In the genomic region with DNA sequence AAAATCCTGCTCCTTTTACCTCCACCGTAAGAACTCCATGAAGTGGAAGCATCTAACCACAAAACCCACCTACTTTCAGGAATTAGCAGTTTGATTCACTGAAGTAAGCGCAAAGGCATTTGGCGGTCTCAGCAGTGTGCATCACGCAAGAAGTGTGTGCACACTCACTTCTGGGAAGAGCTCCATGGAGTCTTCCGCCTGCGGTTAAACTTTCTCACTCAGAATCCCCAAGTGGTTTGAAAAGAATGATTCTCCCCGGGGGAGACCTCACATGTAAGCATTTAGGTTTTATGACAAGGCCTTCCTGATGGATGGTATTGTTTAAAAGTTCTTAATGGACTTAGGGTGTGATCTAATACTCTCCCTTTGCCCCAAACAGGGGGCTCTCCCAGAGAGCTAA, we compare ENCODE assay signal across 13 mouse cellular contexts.
DNase-seq lines count a peak whose midpoint lies in the region; ATAC-seq and TF ChIP-seq lines count a peak whose summit lies in the region.
"Had no signal": no experiment of that assay in that cellular context is flagged by ENCODE, and none has a peak within 500 bp of the region (broad histone marks: within the 10 kb centered on the region; RNA-seq: fewer than 3 reads in every experiment).

No protein-coding gene starts in this region.

- H3K36me3 ChIP-seq in lung, embryonic 14.5 days (ENCODE audit: insufficient read depth): peaks cover 19% of the 10 kb centered on the region
- H3K36me3 ChIP-seq in embryonic facial prominence, embryonic 15.5 days: peaks cover 13% of the 10 kb centered on the region; the same call in 1 of the 2 replicates
- peaks cover 4% of the 10 kb centered on the region; the same call in 1 of the 2 replicates for H3K36me3 ChIP-seq in stomach, embryonic 15.5 days
- H3K36me3 ChIP-seq: midbrain, embryonic 12.5 days; neural tube, embryonic 13.5 days had no signal

- no peak for ATAC-seq in lung, embryonic 14.5 days (ENCODE audit: insufficient read depth)
- ATAC-seq in embryonic facial prominence, embryonic 15.5 days (ENCODE audit: insufficient number of reproducible peaks, low FRiP score, low TSS enrichment, low read depth): no peak
- ATAC-seq in stomach, embryonic 15.5 days (ENCODE audit: insufficient read depth, low FRiP score, low read depth): no peak

- H3K4me3 ChIP-seq in gastrocnemius, adult 2 months: no peak overlapping the region
- no peak overlapping the region for H3K4me3 ChIP-seq in lung, embryonic 14.5 days (ENCODE audit: low read depth, low read length)
- no peak overlapping the region for H3K4me3 ChIP-seq in embryonic facial prominence, embryonic 15.5 days (replicated peaks)
- H3K4me3 ChIP-seq in stomach, embryonic 15.5 days (replicated peaks): no peak overlapping the region
- H3K4me3 ChIP-seq: liver, embryonic 13.5 days; midbrain, embryonic 12.5 days; neural tube, embryonic 13.5 days had no signal

- no peaks in the 10 kb centered on the region for H3K27me3 ChIP-seq in lung, embryonic 14.5 days (ENCODE audit: insufficient read depth, low read length)
- H3K27me3 ChIP-seq in embryonic facial prominence, embryonic 15.5 days: no peaks in the 10 kb centered on the region
- no peaks in the 10 kb centered on the region for H3K27me3 ChIP-seq in stomach, embryonic 15.5 days (replicated peaks)
- H3K27me3 ChIP-seq: liver, embryonic 13.5 days; midbrain, embryonic 12.5 days; neural tube, embryonic 13.5 days had no signal

- H3K4me1 ChIP-seq in lung, embryonic 14.5 days (ENCODE audit: insufficient read depth): peaks cover 18% of the 10 kb centered on the region; the same call in 1 of the 2 replicates
- peaks cover 72% of the 10 kb centered on the region for H3K4me1 ChIP-seq in embryonic facial prominence, embryonic 15.5 days
- H3K4me1 ChIP-seq in stomach, embryonic 15.5 days: peaks cover 15% of the 10 kb centered on the region; the same call in 1 of the 2 replicates

- no peaks in the 10 kb centered on the region for H3K9me3 ChIP-seq in lung, embryonic 14.5 days (ENCODE audit: low read depth, low read length)
- no peaks in the 10 kb centered on the region for H3K9me3 ChIP-seq in embryonic facial prominence, embryonic 15.5 days (replicated peaks)
- H3K9me3 ChIP-seq in stomach, embryonic 15.5 days: no peaks in the 10 kb centered on the region
- H3K9me3 ChIP-seq: liver, embryonic 13.5 days; midbrain, embryonic 12.5 days; neural tube, embryonic 13.5 days had no signal

- 44% methylated on average over 7 of the region's 7 CpGs for WGBS in lung, embryonic 14.5 days
- WGBS in embryonic facial prominence, embryonic 15.5 days: 47% methylated on average over 7 of the region's 7 CpGs
- WGBS in stomach, embryonic 15.5 days: 38% methylated on average over 7 of the region's 7 CpGs

- peak; percentile 40 for DNase-seq in gastrocnemius, adult 2 months
- DNase-seq in gastrocnemius, postnatal 36 days: no peak
- DNase-seq in lung, embryonic 14.5 days: peak; percentile 62
- DNase-seq in lung, postnatal 14 days: no peak
- no peak for DNase-seq in left cerebral cortex, postnatal 14 days (ENCODE audit: low spot score in 2 of 2)
- no peak for DNase-seq in embryo, embryonic 9.5 days (ENCODE audit: extremely low spot score)
- DNase-seq: adrenal gland, postnatal 14 days; cerebellum, adult 2 months; liver, embryonic 13.5 days had no signal

- peak overlapping the region; percentile 68 for H3K27ac ChIP-seq in gastrocnemius, adult 2 months
- H3K27ac ChIP-seq in lung, embryonic 14.5 days (ENCODE audit: low read depth): peak overlapping the region; percentile 32; the same call in 1 of the 2 replicates
- H3K27ac ChIP-seq in embryonic facial prominence, embryonic 15.5 days (replicated peaks): peak overlapping the region; percentile 78
- peak overlapping the region; percentile 41 for H3K27ac ChIP-seq in stomach, embryonic 15.5 days
- H3K27ac ChIP-seq: liver, embryonic 13.5 days; midbrain, embryonic 12.5 days; neural tube, embryonic 13.5 days had no signal

- H3K4me2 ChIP-seq in lung, embryonic 14.5 days: no peak overlapping the region
- H3K4me2 ChIP-seq in embryonic facial prominence, embryonic 15.5 days (replicated peaks): no peak overlapping the region
- no peak overlapping the region for H3K4me2 ChIP-seq in stomach, embryonic 15.5 days
- H3K4me2 ChIP-seq: liver, embryonic 13.5 days; midbrain, embryonic 12.5 days; neural tube, embryonic 13.5 days had no signal

- no peak for TF ChIP-seq CTCF in gastrocnemius, adult 2 months (IDR thresholded peaks at IDR 0.05)
- TF ChIP-seq CTCF in lung, embryonic 14.5 days (IDR thresholded peaks at IDR 0.05; ENCODE audit: low read depth): no peak

- intact Hi-C loops in gastrocnemius, adult 2 months (cut with DNase I): loop anchor here (10.0 kb wide), 1 partner anchor 160 kb away; the partner anchor contains the start of gene Tgfbr3
- intact Hi-C loops in gastrocnemius, postnatal 36 days (cut with DNase I): no loop called here
- intact Hi-C loops in left cerebral cortex, postnatal 14 days (cut with DNase I): no loop called here

- H3K9ac ChIP-seq in lung, embryonic 14.5 days: no peak overlapping the region
- no peak overlapping the region for H3K9ac ChIP-seq in embryonic facial prominence, embryonic 15.5 days
- H3K9ac ChIP-seq in stomach, embryonic 15.5 days: no peak overlapping the region
- H3K9ac ChIP-seq: liver, embryonic 13.5 days; midbrain, embryonic 12.5 days; neural tube, embryonic 13.5 days had no signal

Comparison
In these comparisons a context has a peak if more than half of its experiments do, and no peak if none do; other contexts are left out.
1. DNase-seq: peak in gastrocnemius, adult 2 months (single experiment) and lung, embryonic 14.5 days (single experiment); none in gastrocnemius, postnatal 36 days (0 of 2), lung, postnatal 14 days (single experiment), left cerebral cortex, postnatal 14 days (0 of 2) and embryo, embryonic 9.5 days (single experiment).
2. Peak in every context shown above with its lines, with median percentiles within 50 percentile points of each other: H3K27ac ChIP-seq.